Mouse (Mus musculus): ENCODE results near the gene Chaf1a.
A peak's percentile ranks its signal among the peaks of the same experiment; 100 is the strongest.
"Not testable (repeated sequence)": the region's sequence is repeated elsewhere in the genome, so short reads cannot be mapped to it uniquely, and the experiment has no call there.

The Chaf1a gene

GRCm38 (mm10) chr17:56038583-56039261, 1.5 kb upstream of the Chaf1a start:
- no peak for DNase-seq (ENCODE audit: low spot score in 2 of 2)

- DNase-seq (ENCODE audit: low spot score in 2 of 2) = no peak
Measured at GRCm38 (mm10) chr17:56039345-56039744, 894 bp upstream of the Chaf1a start.

- DNase-seq (ENCODE audit: low spot score in 2 of 2) = no peak
Measured at GRCm38 (mm10) chr17:56040857-56041163, 571 bp downstream of the Chaf1a start.

- no peak for DNase-seq (ENCODE audit: low spot score in 2 of 2)
Measured at GRCm38 (mm10) chr17:56051369-56051768, 11.1 kb downstream of the Chaf1a start.

- DNase-seq (ENCODE audit: low spot score in 2 of 2) = no peak
Measured at GRCm38 (mm10) chr17:56054938-56055337, 14.7 kb downstream of the Chaf1a start.

- DNase-seq (ENCODE audit: low spot score in 2 of 2) = no peak
Measured at GRCm38 (mm10) chr17:56055945-56056678, 15.9 kb downstream of the Chaf1a start.

- DNase-seq (ENCODE audit: low spot score in 2 of 2) = no peak
Measured at GRCm38 (mm10) chr17:56057381-56058120, 17.3 kb downstream of the Chaf1a start.

GRCm38 (mm10) chr17:56062081-56062480, 21.8 kb downstream of the Chaf1a start:
- DNase-seq (ENCODE audit: low spot score in 2 of 2) = no peak

- DNase-seq (ENCODE audit: low spot score in 2 of 2) = not testable (repeated sequence)
Measured at GRCm38 (mm10) chr17:56065715-56066114, 25.5 kb downstream of the Chaf1a start.

- no peak for DNase-seq (ENCODE audit: low spot score in 2 of 2)
Measured at GRCm38 (mm10) chr17:56066451-56066850, 26.2 kb downstream of the Chaf1a start.

GRCm38 (mm10) chr17:56069066-56069465, 28.8 kb downstream of the Chaf1a start:
- no peak for DNase-seq (ENCODE audit: low spot score in 2 of 2)

- DNase-seq (ENCODE audit: low spot score in 2 of 2) = no peak
Measured at GRCm38 (mm10) chr17:56071126-56071525, 30.9 kb downstream of the Chaf1a start.

- no peak for DNase-seq (ENCODE audit: low spot score in 2 of 2)
Measured at GRCm38 (mm10) chr17:56072243-56072642, 32.0 kb downstream of the Chaf1a start.

GRCm38 (mm10) chr17:56074097-56074826, 34.0 kb downstream of the Chaf1a start:
- DNase-seq (ENCODE audit: low spot score in 2 of 2) = peak; percentile 61 to 69

GRCm38 (mm10) chr17:56074827-56075208, 34.6 kb downstream of the Chaf1a start, which contains the start of gene Ubxn6:
Ubxn6 (minus strand) TSS chr17:56075028.
- peak; percentile 96 to 97 for DNase-seq (ENCODE audit: low spot score in 2 of 2)

- no peak for DNase-seq (ENCODE audit: low spot score in 2 of 2)
Measured at GRCm38 (mm10) chr17:56077523-56077922, 37.3 kb downstream of the Chaf1a start.

- peak in 1 of 2 experiments; percentile 50 for DNase-seq (ENCODE audit: low spot score in 2 of 2)
Measured at GRCm38 (mm10) chr17:56078361-56078760, 38.1 kb downstream of the Chaf1a start.

GRCm38 (mm10) chr17:56078880-56079795, 38.9 kb downstream of the Chaf1a start, which contains the start of gene Hdgfl2:
Hdgfl2 (plus strand) TSS chr17:56079634.
- DNase-seq (ENCODE audit: low spot score in 2 of 2) = peak; percentile 99 to 100

- DNase-seq (ENCODE audit: low spot score in 2 of 2) = no peak
Measured at GRCm38 (mm10) chr17:56079921-56080320, 39.7 kb downstream of the Chaf1a start.

GRCm38 (mm10) chr17:56080781-56081585, 40.7 kb downstream of the Chaf1a start:
- DNase-seq (ENCODE audit: low spot score in 2 of 2) = peak; percentile 64 to 68

Data from frontal cortex, postnatal 10 days (tissue).